Mouse (Mus musculus) lung, adult 2 months (tissue): ENCODE measurements around the gene Man2a1.

Experiments used
- CTCF ChIP-seq: fragments of 200-500 bp; IDR thresholded peaks from 2 replicates; pipeline ENCODE4 v1.5.1; 2011; ENCODE audit warnings: mild to moderate bottlenecking, low read length, control low read depth; ENCODE audit not compliant: insufficient read depth
- POLR2A ChIP-seq: fragments of 200-500 bp; IDR thresholded peaks from 2 replicates; pipeline ENCODE4 v1.6.1; 2011; ENCODE audit warnings: low read depth, mild to moderate bottlenecking, control low read depth, low read length, borderline replicate concordance; ENCODE audit errors: extremely low read depth

- TF ChIP-seq CTCF (no peak), POLR2A (no peak)
These were observed 172.1 kb downstream of the Man2a1 start for GRCm38 (mm10) chr17:64772611-64773010.
